Mouse (Mus musculus): ENCODE results near the gene Ces1a.

Gene Ces1a

GRCm38 (mm10) chr8:93048092-93048491, at the start of gene Ces1a:
Ces1a (minus strand) TSS chr8:93048192.
- no peak for DNase-seq (ENCODE audit: low read depth, low spot score)

GRCm38 (mm10) chr8:93095376-93095775, 47.4 kb upstream of the Ces1a start:
- peak; percentile 36 for DNase-seq (ENCODE audit: low read depth, low spot score)

- DNase-seq (ENCODE audit: low read depth, low spot score), result no peak
Observed at GRCm38 (mm10) chr8:93091324-93091723, 43.3 kb upstream of the Ces1a start.

- peak; percentile 5 for DNase-seq (ENCODE audit: low read depth, low spot score)
Observed at GRCm38 (mm10) chr8:93088686-93089122, 40.7 kb upstream of the Ces1a start.

GRCm38 (mm10) chr8:93088193-93088592, 40.2 kb upstream of the Ces1a start:
- no peak for DNase-seq (ENCODE audit: low read depth, low spot score)

GRCm38 (mm10) chr8:93079887-93080286, 31.9 kb upstream of the Ces1a start, which contains the start of gene Ces1b:
Ces1b (minus strand) TSS chr8:93080017.
- no peak for DNase-seq (ENCODE audit: low read depth, low spot score)

GRCm38 (mm10) chr8:93075251-93075650, 27.3 kb upstream of the Ces1a start:
- DNase-seq (ENCODE audit: low read depth, low spot score), result no peak

GRCm38 (mm10) chr8:93063416-93064117, 15.6 kb upstream of the Ces1a start:
- no peak for DNase-seq (ENCODE audit: low read depth, low spot score)

GRCm38 (mm10) chr8:93059185-93059584, 11.2 kb upstream of the Ces1a start:
- peak; percentile 67 for DNase-seq (ENCODE audit: low read depth, low spot score)

- DNase-seq (ENCODE audit: low read depth, low spot score), result no peak
Observed at GRCm38 (mm10) chr8:93055238-93055637, 7.2 kb upstream of the Ces1a start.

GRCm38 (mm10) chr8:93048510-93049416, 771 bp upstream of the Ces1a start:
- no peak for DNase-seq (ENCODE audit: low read depth, low spot score)

GRCm38 (mm10) chr8:93043083-93043482, 4.9 kb downstream of the Ces1a start:
- no peak for DNase-seq (ENCODE audit: low read depth, low spot score)

GRCm38 (mm10) chr8:93040776-93041567, 7.0 kb downstream of the Ces1a start:
- no peak for DNase-seq (ENCODE audit: low read depth, low spot score)

GRCm38 (mm10) chr8:93040256-93040655, 7.7 kb downstream of the Ces1a start:
- DNase-seq (ENCODE audit: low read depth, low spot score), result no peak

- no peak for DNase-seq (ENCODE audit: low read depth, low spot score)
Observed at GRCm38 (mm10) chr8:93038831-93039230, 9.2 kb downstream of the Ces1a start.

GRCm38 (mm10) chr8:93030664-93031063, 17.3 kb downstream of the Ces1a start:
- no peak for DNase-seq (ENCODE audit: low read depth, low spot score)

GRCm38 (mm10) chr8:93021738-93022137, 26.3 kb downstream of the Ces1a start:
- DNase-seq (ENCODE audit: low read depth, low spot score), result no peak

- DNase-seq (ENCODE audit: low read depth, low spot score), result no peak
Observed at GRCm38 (mm10) chr8:93014300-93014699, 33.7 kb downstream of the Ces1a start.

- DNase-seq (ENCODE audit: low read depth, low spot score), result no peak
Observed at GRCm38 (mm10) chr8:93012226-93012625, 35.8 kb downstream of the Ces1a start.

GRCm38 (mm10) chr8:93011439-93011838, 36.6 kb downstream of the Ces1a start:
- DNase-seq (ENCODE audit: low read depth, low spot score), result peak; percentile 83

GRCm38 (mm10) chr8:93010286-93010685, 37.7 kb downstream of the Ces1a start:
- DNase-seq (ENCODE audit: low read depth, low spot score), result peak; percentile 59

- peak; percentile 65 for DNase-seq (ENCODE audit: low read depth, low spot score)
Observed at GRCm38 (mm10) chr8:92998600-92998999, 49.4 kb downstream of the Ces1a start.
